Mouse (Mus musculus) limb, embryonic 14.5 days (tissue): Measurements from ENCODE around the gene Gm266. TPM values are rescaled to one million over a fixed set of nuclear protein-coding genes. Genes with fewer than 3 reads are reported as not detected.

ENCODE experiments used
- ATAC-seq: fragments of 200-750 bp; cut with Nextera tagmentation; 2 replicates; pipeline ENCODE4 v1.8.0; 2017; ENCODE audit warnings: low read depth, moderate number of reproducible peaks, moderate TSS enrichment; ENCODE audit not compliant: low FRiP score
- DNase-seq: peaks from one replicate; pipeline ENCODE4 v3.0.0-alpha.2; 2015; ENCODE audit warnings: low spot score
- H3K27ac ChIP-seq: fragments of 300-500 bp; sonication (generic); replicated peaks from 2 replicates; pipeline ENCODE4 v1.5.1; 2014; ENCODE audit warnings: low read depth, mild to moderate bottlenecking, low read length, moderate library complexity, mixed read lengths
- H3K27me3 ChIP-seq: fragments of 300-500 bp; sonication (generic); 2 replicates; pipeline ENCODE4 v1.6.1; 2014; ENCODE audit warnings: low read length, mixed read lengths; ENCODE audit not compliant: control insufficient read depth, insufficient read depth
- H3K36me3 ChIP-seq: fragments of 300-500 bp; sonication (generic); 2 replicates; pipeline ENCODE4 v1.6.1; 2014; ENCODE audit warnings: mild to moderate bottlenecking, low read length, moderate library complexity, mixed read lengths; ENCODE audit not compliant: control insufficient read depth, insufficient read depth
- H3K4me1 ChIP-seq: fragments of 300-500 bp; sonication (generic); 2 replicates; pipeline ENCODE4 v1.6.1; 2014; ENCODE audit warnings: antibody characterized with exemption, low read length, mixed read lengths; ENCODE audit not compliant: control insufficient read depth, insufficient read depth
- H3K4me2 ChIP-seq: fragments of 300-500 bp; sonication (generic); replicated peaks from 2 replicates; pipeline ENCODE4 v1.6.1; 2014; ENCODE audit warnings: low read depth, mild to moderate bottlenecking, low read length, moderate library complexity; ENCODE audit not compliant: severe bottlenecking
- H3K4me3 ChIP-seq: fragments of 300-500 bp; sonication (generic); replicated peaks from 2 replicates; pipeline ENCODE4 v1.5.1; 2014; ENCODE audit warnings: low read length
- H3K9ac ChIP-seq: fragments of 300-500 bp; sonication (generic); 2 replicates; pipeline ENCODE4 v1.6.1; 2014; ENCODE audit warnings: mild to moderate bottlenecking, low read depth, low read length, moderate library complexity; ENCODE audit not compliant: severe bottlenecking
- H3K9me3 ChIP-seq: fragments of 300-500 bp; sonication (generic); 2 replicates; pipeline ENCODE4 v1.6.1; 2016; ENCODE audit warnings: low read length; ENCODE audit not compliant: control insufficient read depth
- POLR2A ChIP-seq: fragments of 200-500 bp; IDR thresholded peaks from 2 replicates; pipeline ENCODE4 v1.8.0; 2012; ENCODE audit warnings: inconsistent platforms, mild to moderate bottlenecking, moderate library complexity, borderline replicate concordance; ENCODE audit not compliant: insufficient read depth, insufficient read length; ENCODE audit errors: extremely low read depth
- WGBS: fragments of 180-500 bp; shearing (Covaris S2); extraction: QIAGEN DNeasy Blood & Tissue Kit; methylation state at CpG from one replicate; pipeline ENCODE4 v1.1.7; 2014; 5-methylcytosine and 5-hydroxymethylcytosine counted together
- polyA plus RNA-seq, 2 experiments: library from polyadenylated mRNA; depleted of rRNA in 1 of 2; stranded (reverse) in 1 of 2; unstranded in 1 of 2; fragments of >200 nt; fragmentation: Nextera tagmentation in 1 of 2; extraction: Ambion mirVana in 1 of 2; gene quantifications; 2 replicates each; pipeline versions ENCODE4 v1.2.1 to v1.2.3; 2012 to 2014

Gm266 gene
- polyA plus RNA-seq, 2 experiments: 14.7 to 14.8 TPM

DNA sequence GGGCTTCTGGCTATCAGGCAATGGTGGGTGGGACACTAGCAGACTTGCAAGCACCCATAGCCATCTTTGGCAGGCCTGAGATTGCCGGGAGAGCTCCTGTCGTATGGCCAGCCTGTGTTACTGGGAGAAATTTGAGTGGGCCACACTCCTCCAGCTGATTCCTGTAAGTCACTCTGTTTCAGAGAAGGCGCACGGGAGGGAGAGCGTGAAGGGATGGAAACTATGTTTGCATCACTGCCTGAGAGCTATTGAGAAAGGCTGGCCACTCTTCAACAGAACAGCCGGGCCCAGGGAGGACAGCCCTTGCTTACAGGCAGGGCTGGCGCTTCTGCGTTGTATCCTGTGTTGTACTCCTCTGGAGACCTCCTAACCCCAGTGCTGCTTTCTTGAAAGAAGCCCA, 49.0 kb downstream of the Gm266 start:
- Histone ChIP-seq H3K4me1 (no peaks in the 10 kb centered on the region; the same call in 1 of the 2 replicates), H3K9me3 (no peaks in the 10 kb centered on the region), H3K27me3 (peaks cover 32% of the 10 kb centered on the region), H3K4me2 (no peak overlapping the region), H3K36me3 (no peaks in the 10 kb centered on the region), H3K9ac (no peak overlapping the region), H3K27ac (no peak overlapping the region), H3K4me3 (no peak overlapping the region)
- no peak for TF ChIP-seq POLR2A
- no peak for DNase-seq
- WGBS: 67% methylated on average over 8 of the region's 8 CpGs
- ATAC-seq: no peak

DNA sequence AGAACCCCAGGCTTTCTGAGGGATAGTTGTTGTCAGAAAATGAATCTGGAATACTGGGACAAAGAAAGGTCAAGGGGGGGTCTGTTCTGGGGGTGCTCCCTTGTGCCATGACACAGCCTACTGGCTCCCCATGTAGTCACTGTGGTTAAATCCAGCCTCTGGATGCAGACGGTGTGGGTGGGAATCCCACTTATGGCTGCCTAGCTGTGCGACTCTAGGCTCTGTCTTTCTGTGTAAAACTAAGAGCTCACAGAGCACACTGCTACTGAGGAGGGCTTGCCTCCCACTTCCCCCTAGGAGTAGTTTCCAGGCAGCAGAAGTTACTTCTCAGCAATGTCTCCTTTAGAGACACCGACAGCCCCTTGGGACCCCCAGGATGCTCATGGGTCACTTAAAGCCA, 49.5 kb downstream of the Gm266 start:
- H3K27me3 ChIP-seq: peaks cover 34% of the 10 kb centered on the region; the same call in 1 of the 2 replicates
- no peaks in the 10 kb centered on the region for H3K9me3 ChIP-seq
- TF ChIP-seq POLR2A: no peak
- no peak overlapping the region for H3K4me3 ChIP-seq
- ATAC-seq (no peak), DNase-seq (no peak)
- no peaks in the 10 kb centered on the region for H3K36me3 ChIP-seq
- no peak overlapping the region for H3K27ac ChIP-seq
- no peak overlapping the region for H3K9ac ChIP-seq
- H3K4me1 ChIP-seq: no peaks in the 10 kb centered on the region; the same call in 1 of the 2 replicates
- no peak overlapping the region for H3K4me2 ChIP-seq
- 83% methylated on average over 3 of the region's 3 CpGs for WGBS

DNA sequence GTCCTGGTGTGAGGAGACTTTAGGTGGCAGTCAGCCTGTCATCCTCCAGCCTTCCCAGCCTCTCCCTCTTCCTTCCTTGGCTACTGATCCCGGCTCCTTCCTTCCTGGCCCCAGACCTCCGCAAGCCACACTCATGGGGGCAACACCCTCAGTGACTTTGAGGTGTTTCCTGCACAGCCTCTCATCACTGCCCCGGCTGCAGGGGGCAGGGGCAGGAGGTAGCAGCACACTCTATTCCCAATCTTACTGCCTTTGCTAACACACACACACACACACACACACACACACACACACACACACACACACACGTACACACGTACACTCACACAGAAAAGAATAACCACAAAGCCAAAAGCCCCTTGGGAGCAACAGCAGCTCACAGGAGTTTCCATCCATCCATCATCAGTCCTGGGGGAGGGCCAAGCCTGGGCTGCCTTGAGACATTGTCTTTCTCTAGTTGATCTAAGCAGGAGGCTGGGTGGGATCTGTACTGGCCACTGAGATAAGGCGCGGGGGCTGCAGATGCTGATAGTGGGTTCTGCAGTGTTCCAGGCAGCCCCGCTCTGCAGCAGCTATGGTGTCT, 50.8 kb downstream of the Gm266 start:
- WGBS: 58% methylated on average over 6 of the region's 8 CpGs
- Histone ChIP-seq H3K4me2 (no peak overlapping the region), H3K9me3 (no peaks in the 10 kb centered on the region), H3K27me3 (peaks cover 44% of the 10 kb centered on the region), H3K4me1 (peaks cover 9% of the 10 kb centered on the region), H3K9ac (no peak overlapping the region), H3K4me3 (no peak overlapping the region), H3K27ac (no peak overlapping the region), H3K36me3 (no peaks in the 10 kb centered on the region)
- no peak for ATAC-seq
- no peak for TF ChIP-seq POLR2A
- DNase-seq: no peak

Other genes starting within 250 kb of the Gm266 start
- gene Amn, start 214.7 kb downstream of the Gm266 start, polyA plus RNA-seq (2012; rRNA removed): 1.4 and 1.7 TPM in 2 replicates
- gene Amn, start 214.7 kb downstream of the Gm266 start, polyA plus RNA-seq (2014; fragmentation: Nextera tagmentation; extraction: Ambion mirVana): 0.55 and 0.97 TPM in 2 replicates
- 163 and 215 TPM in 2 replicates for gene Cdc42bpb, start 108.1 kb downstream of the Gm266 start, polyA plus RNA-seq (2012; rRNA removed)
- 37.0 and 39.7 TPM in 2 replicates for gene Cdc42bpb, start 108.1 kb downstream of the Gm266 start, polyA plus RNA-seq (2014; fragmentation: Nextera tagmentation; extraction: Ambion mirVana)
- gene Lbhd2, start 79.0 kb downstream of the Gm266 start, polyA plus RNA-seq (2012; rRNA removed): 11.0 and 17.2 TPM in 2 replicates
- 19.2 and 22.3 TPM in 2 replicates for gene Lbhd2, start 79.0 kb downstream of the Gm266 start, polyA plus RNA-seq (2014; fragmentation: Nextera tagmentation; extraction: Ambion mirVana)
- 11.7 and 14.9 TPM in 2 replicates for gene Exoc3l4, start 68.8 kb downstream of the Gm266 start, polyA plus RNA-seq (2012; rRNA removed)
- 7.4 and 7.7 TPM in 2 replicates for gene Exoc3l4, start 68.8 kb downstream of the Gm266 start, polyA plus RNA-seq (2014; fragmentation: Nextera tagmentation; extraction: Ambion mirVana)
- 9.3 and 10.2 TPM in 2 replicates for gene Tnfaip2, start 43.4 kb downstream of the Gm266 start, polyA plus RNA-seq (2012; rRNA removed)
- 10.0 and 11.4 TPM in 2 replicates for gene Tnfaip2, start 43.4 kb downstream of the Gm266 start, polyA plus RNA-seq (2014; fragmentation: Nextera tagmentation; extraction: Ambion mirVana)
- gene Eif5, start 52.2 kb upstream of the Gm266 start, polyA plus RNA-seq (2012; rRNA removed): 118 and 129 TPM in 2 replicates
- gene Eif5, start 52.2 kb upstream of the Gm266 start, polyA plus RNA-seq (2014; fragmentation: Nextera tagmentation; extraction: Ambion mirVana): 472 and 474 TPM in 2 replicates
- gene Mark3, start 88.7 kb upstream of the Gm266 start, polyA plus RNA-seq (2012; rRNA removed): 69.4 and 80.5 TPM in 2 replicates
- gene Mark3, start 88.7 kb upstream of the Gm266 start, polyA plus RNA-seq (2014; fragmentation: Nextera tagmentation; extraction: Ambion mirVana): 49.8 and 63.7 TPM in 2 replicates
- 133 and 168 TPM in 2 replicates for gene Ckb, start 186.5 kb upstream of the Gm266 start, polyA plus RNA-seq (2012; rRNA removed)
- gene Ckb, start 186.5 kb upstream of the Gm266 start, polyA plus RNA-seq (2014; fragmentation: Nextera tagmentation; extraction: Ambion mirVana): 94.7 and 106 TPM in 2 replicates
- 30.8 and 47.4 TPM in 2 replicates for gene Trmt61a, start 192.3 kb upstream of the Gm266 start, polyA plus RNA-seq (2012; rRNA removed)
- gene Trmt61a, start 192.3 kb upstream of the Gm266 start, polyA plus RNA-seq (2014; fragmentation: Nextera tagmentation; extraction: Ambion mirVana): 7.2 and 7.3 TPM in 2 replicates
- gene Bag5, start 227.4 kb upstream of the Gm266 start, polyA plus RNA-seq (2012; rRNA removed): 26.5 and 37.2 TPM in 2 replicates
- 61.2 and 63.7 TPM in 2 replicates for gene Bag5, start 227.4 kb upstream of the Gm266 start, polyA plus RNA-seq (2014; fragmentation: Nextera tagmentation; extraction: Ambion mirVana)
- gene Apopt1, start 227.4 kb upstream of the Gm266 start, polyA plus RNA-seq (2012; rRNA removed): 32.7 and 39.7 TPM in 2 replicates
- gene Apopt1, start 227.4 kb upstream of the Gm266 start, polyA plus RNA-seq (2014; fragmentation: Nextera tagmentation; extraction: Ambion mirVana): 50.7 and 52.3 TPM in 2 replicates